In the genomic region with DNA sequence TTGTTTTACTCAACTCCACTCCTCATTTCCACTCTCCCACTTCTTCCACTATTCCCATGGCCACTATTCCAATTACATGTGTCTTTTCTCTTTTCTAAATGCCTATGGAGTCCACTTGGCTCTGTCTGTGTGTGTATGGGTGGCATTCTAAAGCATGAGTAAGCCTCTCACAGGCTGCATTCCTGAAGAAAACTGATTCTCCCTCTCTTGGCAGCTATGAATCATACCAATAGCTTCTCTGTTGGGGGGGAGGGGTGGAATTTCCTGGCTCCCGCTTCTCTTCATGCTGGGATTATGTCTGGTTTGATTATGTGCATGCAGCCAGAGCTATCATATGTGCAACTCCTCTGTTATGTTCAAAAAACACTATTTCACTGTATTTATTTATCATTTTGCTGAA, we compare ENCODE assay signal across 8 mouse cellular contexts. TPM values are rescaled to one million over a fixed set of nuclear protein-coding genes. Genes with fewer than 3 reads are reported as not detected.
DNase-seq lines count a peak whose midpoint lies in the region; ATAC-seq and TF ChIP-seq lines count a peak whose summit lies in the region.
"Had no signal": no experiment of that assay in that cellular context is flagged by ENCODE, and none has a peak within 500 bp of the region (broad histone marks: within the 10 kb centered on the region; RNA-seq: fewer than 3 reads in every experiment).

No protein-coding gene starts in this region.

- TF ChIP-seq CTCF in lung, embryonic 14.5 days (IDR thresholded peaks at IDR 0.05; ENCODE audit: low read depth): no peak
- TF ChIP-seq CTCF in lung, adult 2 months (IDR thresholded peaks at IDR 0.05; ENCODE audit: insufficient read depth, low read length): no peak

- no peaks in the 10 kb centered on the region for H3K9me3 ChIP-seq in lung, embryonic 14.5 days (ENCODE audit: low read depth, low read length)
- H3K9me3 ChIP-seq in hindbrain, embryonic 11.5 days (ENCODE audit: control insufficient read depth, low read length): no peaks in the 10 kb centered on the region
- no peaks in the 10 kb centered on the region for H3K9me3 ChIP-seq in hindbrain, embryonic 12.5 days (replicated peaks)
- H3K9me3 ChIP-seq: neural tube, embryonic 12.5 days had no signal

- H3K4me3 ChIP-seq in lung, embryonic 14.5 days (ENCODE audit: low read depth, low read length): no peak overlapping the region
- no peak overlapping the region for H3K4me3 ChIP-seq in lung, adult 2 months (replicated peaks; ENCODE audit: extremely low read depth, low read depth, low read length)
- no peak overlapping the region for H3K4me3 ChIP-seq in hindbrain, embryonic 11.5 days (ENCODE audit: low read depth, low read length)
- no peak overlapping the region for H3K4me3 ChIP-seq in hindbrain, embryonic 12.5 days
- H3K4me3 ChIP-seq: neural tube, embryonic 12.5 days had no signal

- no peaks in the 10 kb centered on the region for H3K4me1 ChIP-seq in lung, embryonic 14.5 days (ENCODE audit: insufficient read depth)
- no peaks in the 10 kb centered on the region for H3K4me1 ChIP-seq in lung, adult 2 months (ENCODE audit: control insufficient read depth, insufficient read depth, low read length)
- H3K4me1 ChIP-seq in hindbrain, embryonic 11.5 days (replicated peaks; ENCODE audit: control insufficient read depth, insufficient read depth, low read length): no peaks in the 10 kb centered on the region
- peaks cover 2% of the 10 kb centered on the region; the same call in 1 of the 2 replicates for H3K4me1 ChIP-seq in hindbrain, embryonic 12.5 days
- H3K4me1 ChIP-seq: neural tube, embryonic 12.5 days had no signal

- H3K36me3 ChIP-seq in lung, embryonic 14.5 days (ENCODE audit: insufficient read depth): no peaks in the 10 kb centered on the region
- H3K36me3 ChIP-seq in hindbrain, embryonic 11.5 days (ENCODE audit: control insufficient read depth, insufficient read depth, low read length): no peaks in the 10 kb centered on the region
- no peaks in the 10 kb centered on the region for H3K36me3 ChIP-seq in hindbrain, embryonic 12.5 days
- H3K36me3 ChIP-seq: neural tube, embryonic 12.5 days had no signal

- no peak overlapping the region for H3K4me2 ChIP-seq in lung, embryonic 14.5 days
- H3K4me2 ChIP-seq in hindbrain, embryonic 11.5 days (replicated peaks; ENCODE audit: low read depth, low read length): no peak overlapping the region
- H3K4me2 ChIP-seq in hindbrain, embryonic 12.5 days (replicated peaks): no peak overlapping the region
- H3K4me2 ChIP-seq: neural tube, embryonic 12.5 days had no signal

- no peaks in the 10 kb centered on the region; the same call in 1 of the 2 replicates for H3K27me3 ChIP-seq in lung, embryonic 14.5 days (ENCODE audit: insufficient read depth, low read length)
- no peaks in the 10 kb centered on the region for H3K27me3 ChIP-seq in hindbrain, embryonic 11.5 days (ENCODE audit: control insufficient read depth, insufficient read depth, low read length)
- no peaks in the 10 kb centered on the region for H3K27me3 ChIP-seq in hindbrain, embryonic 12.5 days
- H3K27me3 ChIP-seq: neural tube, embryonic 12.5 days had no signal

- no peak overlapping the region for H3K27ac ChIP-seq in lung, embryonic 14.5 days (ENCODE audit: low read depth)
- no peak overlapping the region for H3K27ac ChIP-seq in hindbrain, embryonic 11.5 days (ENCODE audit: low read depth, low read length)
- no peak overlapping the region for H3K27ac ChIP-seq in hindbrain, embryonic 12.5 days
- H3K27ac ChIP-seq: neural tube, embryonic 12.5 days had no signal

- peak; percentile 73 for ATAC-seq in lung, embryonic 14.5 days (ENCODE audit: insufficient read depth)
- ATAC-seq in hindbrain, embryonic 11.5 days (ENCODE audit: low FRiP score): no peak
- ATAC-seq in hindbrain, embryonic 12.5 days (ENCODE audit: low FRiP score): no peak

- no peak overlapping the region for H3K9ac ChIP-seq in lung, embryonic 14.5 days
- H3K9ac ChIP-seq in hindbrain, embryonic 11.5 days (ENCODE audit: low read depth, low read length): no peak overlapping the region
- H3K9ac ChIP-seq in hindbrain, embryonic 12.5 days: no peak overlapping the region
- H3K9ac ChIP-seq: neural tube, embryonic 12.5 days had no signal

- WGBS in lung, embryonic 14.5 days: 33% methylated on average over 1 of the region's 1 CpGs
- WGBS in lung, adult 2 months: 31% methylated on average over 1 of the region's 1 CpGs
- WGBS in hindbrain, embryonic 11.5 days: 65% methylated on average over 1 of the region's 1 CpGs
- WGBS in hindbrain, embryonic 12.5 days: 52% methylated on average over 1 of the region's 1 CpGs

- DNase-seq in lung, embryonic 14.5 days: peak; percentile 58
- no peak for DNase-seq in lung, adult 2 months
- DNase-seq in cerebellum, adult 8-10 months: peak; percentile 36
- peak; percentile 27 to 32 for DNase-seq in kidney, postnatal 4 days
- DNase-seq in right cerebral cortex, adult 2 months (ENCODE audit: low spot score in 2 of 2): peak; percentile 18 to 27
- DNase-seq in hindbrain, embryonic 11.5 days (ENCODE audit: low spot score): no peak

- TF ChIP-seq POLR2A in lung, adult 2 months (IDR thresholded peaks at IDR 0.05; ENCODE audit: borderline replicate concordance, extremely low read depth, low read depth, low read length): no peak

RNA-seq across cellular contexts. Expression of a gene that starts 34.4 kb away (rescaled TPM):
- polyA plus RNA-seq in lung, embryonic 14.5 days (2014; fragmentation: Nextera tagmentation; extraction: Ambion mirVana): 33.2 and 38.9 TPM in 2 replicates
- polyA plus RNA-seq in lung, adult 2 months (2012; rRNA removed): 38.5 and 56.7 TPM in 2 replicates
- polyA plus RNA-seq in hindbrain, embryonic 11.5 days (2014; fragmentation: Nextera tagmentation; extraction: Ambion mirVana): 21.8 and 35.4 TPM in 2 replicates
- polyA plus RNA-seq in hindbrain, embryonic 12.5 days (2016; fragmentation: Nextera tagmentation; extraction: Ambion mirVana): 50.5 and 56.4 TPM in 2 replicates

Comparison
In these comparisons a context has a peak if more than half of its experiments do, and no peak if none do; other contexts are left out.
1. DNase-seq: peak in lung, embryonic 14.5 days (single experiment), cerebellum, adult 8-10 months (single experiment), kidney, postnatal 4 days (2 of 2) and right cerebral cortex, adult 2 months (2 of 2); none in lung, adult 2 months (single experiment) and hindbrain, embryonic 11.5 days (single experiment).